Mouse (Mus musculus) kidney, adult 2 months (tissue): ENCODE data around the gene Tmed5. TPM values are rescaled to one million over a fixed set of nuclear protein-coding genes. Genes with fewer than 3 reads are reported as not detected.

Experiments
- DNase-seq: peaks from one replicate; pipeline ENCODE4 v3.0.0; 2021
- H3K27ac ChIP-seq: fragments of 200-500 bp; 2 replicates; pipeline ENCODE4 v1.5.1; 2012; ENCODE audit warnings: low read depth, low read length, control low read depth, inconsistent platforms; ENCODE audit not compliant: insufficient read depth
- H3K27me3 ChIP-seq: fragments of 200-500 bp; replicated peaks from 2 replicates; pipeline ENCODE4 v1.6.1; 2012; ENCODE audit warnings: mild to moderate bottlenecking, moderate library complexity, low read length, inconsistent platforms; ENCODE audit not compliant: control insufficient read depth, insufficient read depth
- H3K36me3 ChIP-seq: fragments of 200-500 bp; 2 replicates; pipeline ENCODE4 v1.6.1; 2012; ENCODE audit warnings: mild to moderate bottlenecking, moderate library complexity, low read length, inconsistent platforms; ENCODE audit not compliant: control insufficient read depth, insufficient read depth
- H3K4me1 ChIP-seq: fragments of 200-500 bp; 2 replicates; pipeline ENCODE4 v1.6.1; 2011; ENCODE audit warnings: low read length; ENCODE audit not compliant: control insufficient read depth, insufficient read depth
- H3K4me3 ChIP-seq: fragments of 200-500 bp; 2 replicates; pipeline ENCODE4 v1.5.1; 2011; ENCODE audit warnings: mild to moderate bottlenecking, low read depth, low read length, control low read depth; ENCODE audit not compliant: insufficient read depth
- CTCF ChIP-seq: fragments of 200-500 bp; conservative IDR thresholded peaks from 2 replicates; pipeline ENCODE4 v1.5.1; 2011; ENCODE audit warnings: low read depth, mild to moderate bottlenecking, control low read depth, low read length, moderate library complexity, mixed read lengths; ENCODE audit not compliant: insufficient read depth, insufficient read length
- POLR2A ChIP-seq: fragments of 200-500 bp; IDR thresholded peaks from one replicate; pipeline ENCODE4 v1.6.1; 2011; ENCODE audit warnings: low read depth, low read length, control low read depth
- WGBS: fragments of 180-500 bp; shearing (Covaris S2); methylation state at CpG from one replicate; pipeline ENCODE4 v1.1.7; 2018; 5-methylcytosine and 5-hydroxymethylcytosine counted together
- polyA plus RNA-seq: library from polyadenylated mRNA; depleted of rRNA; stranded (reverse); fragments of >200 nt; gene quantifications from 2 replicates; pipeline ENCODE4 v1.2.3, GENCODE M21; 2012; rRNA removed

Gene Tmed5
- polyA plus RNA-seq, 1 experiment, result 39.7 TPM

DNA sequence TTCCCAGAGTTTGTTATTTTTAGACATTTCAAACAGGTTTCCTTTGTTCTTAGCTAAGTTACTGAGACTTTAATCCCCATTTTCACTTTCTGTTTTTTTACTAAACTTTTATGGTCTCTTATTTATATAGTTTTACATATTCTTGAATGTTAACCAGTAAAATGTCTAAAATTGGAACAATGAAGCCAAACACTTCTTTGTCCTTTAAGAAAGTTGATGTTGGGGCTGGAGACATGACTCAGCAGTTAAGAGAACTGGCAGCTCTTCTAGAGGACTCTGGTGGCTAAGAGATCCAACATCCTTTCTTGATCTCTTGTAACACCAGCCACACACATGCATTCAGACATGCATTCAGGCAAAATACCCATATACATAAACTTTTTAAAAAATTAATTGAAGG lies 52.8 kb downstream of the Tmed5 start:
- H3K27ac ChIP-seq, result no peak overlapping the region
- no peaks in the 10 kb centered on the region; the same call in 1 of the 2 replicates for H3K4me1 ChIP-seq
- no peaks in the 10 kb centered on the region for H3K27me3 ChIP-seq
- H3K36me3 ChIP-seq, result no peaks in the 10 kb centered on the region; the same call in 1 of the 2 replicates
- no peak overlapping the region for H3K4me3 ChIP-seq
- DNase-seq, result peak; percentile 28
- TF ChIP-seq POLR2A (no peak), CTCF (no peak)

- H3K36me3 ChIP-seq, result no peaks in the 10 kb centered on the region; the same call in 1 of the 2 replicates
- WGBS, result 68% methylated on average over 6 of the region's 6 CpGs
These were observed 55.4 kb downstream of the Tmed5 start for GRCm38 (mm10) chr5:108076833-108077540.

DNA sequence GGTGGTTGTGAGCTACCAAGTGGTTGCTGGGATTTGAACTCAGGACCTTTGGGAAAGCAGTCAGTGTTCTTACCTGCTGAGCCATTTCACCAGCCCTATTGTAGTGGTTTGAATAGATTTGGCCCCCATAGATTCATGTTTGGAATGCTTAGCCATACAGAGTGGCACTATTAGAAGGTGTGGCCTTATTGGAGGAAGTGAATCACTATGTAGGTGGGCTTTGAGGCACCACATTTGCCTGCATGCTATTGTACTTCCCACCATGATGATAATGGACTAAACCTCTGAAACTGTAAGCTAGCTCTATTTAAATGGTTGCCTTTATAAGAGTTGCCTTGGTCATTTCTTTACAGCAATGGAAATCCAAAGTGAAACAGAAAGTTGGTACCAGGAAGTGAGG lies 56.2 kb downstream of the Tmed5 start:
- DNase-seq, result no peak
- Histone ChIP-seq H3K27me3 (no peaks in the 10 kb centered on the region), H3K36me3 (no peaks in the 10 kb centered on the region), H3K27ac (peak overlapping the region; percentile 38), H3K4me3 (no peak overlapping the region), H3K4me1 (no peaks in the 10 kb centered on the region; the same call in 1 of the 2 replicates)
- no peak for TF ChIP-seq CTCF
- no peak for TF ChIP-seq POLR2A

More at GRCm38 (mm10) chr5:108076833-108077540, 55.4 kb downstream of the Tmed5 start:
- DNase-seq, result peak; percentile 47
- Histone ChIP-seq H3K4me3 (no peak overlapping the region), H3K27ac (peak overlapping the region; percentile 38), H3K27me3 (no peaks in the 10 kb centered on the region), H3K4me1 (no peaks in the 10 kb centered on the region; the same call in 1 of the 2 replicates)
- TF ChIP-seq CTCF, result no peak
- TF ChIP-seq POLR2A, result no peak

DNA sequence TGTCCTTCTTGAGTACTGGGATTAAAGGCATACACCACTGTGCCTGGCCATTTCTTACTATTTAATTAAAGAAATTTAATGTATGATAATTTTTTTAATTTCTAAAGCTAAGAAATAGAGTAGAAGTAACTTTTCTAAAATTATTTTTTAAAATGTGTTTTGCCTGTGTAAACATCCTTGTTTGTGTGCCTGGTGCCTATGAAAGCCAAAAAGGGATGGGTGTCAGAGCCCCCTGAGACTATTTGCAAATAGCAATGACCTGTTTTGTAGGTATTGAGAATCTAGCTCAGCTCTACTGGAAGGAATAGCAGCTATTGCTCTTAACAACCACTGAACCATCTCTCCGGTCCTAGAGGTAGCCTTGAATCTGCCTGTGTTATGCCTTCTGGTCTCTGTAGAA lies 60.1 kb downstream of the Tmed5 start:
- DNase-seq, result no peak
- Histone ChIP-seq H3K36me3 (no peaks in the 10 kb centered on the region), H3K4me1 (no peaks in the 10 kb centered on the region), H3K27me3 (no peaks in the 10 kb centered on the region), H3K27ac (no peak overlapping the region), H3K4me3 (no peak overlapping the region)
- 91% methylated on average over 1 of the region's 1 CpGs for WGBS
- TF ChIP-seq POLR2A (no peak), CTCF (no peak)

- TF ChIP-seq POLR2A (peak; percentile 79), CTCF (no peak)
These were observed 66.7 kb downstream of the Tmed5 start, which contains the start of gene Mtf2 for GRCm38 (mm10) chr5:108065465-108066411. Gene Mtf2, plus strand, starts transcription at chr5:108065674.

DNA sequence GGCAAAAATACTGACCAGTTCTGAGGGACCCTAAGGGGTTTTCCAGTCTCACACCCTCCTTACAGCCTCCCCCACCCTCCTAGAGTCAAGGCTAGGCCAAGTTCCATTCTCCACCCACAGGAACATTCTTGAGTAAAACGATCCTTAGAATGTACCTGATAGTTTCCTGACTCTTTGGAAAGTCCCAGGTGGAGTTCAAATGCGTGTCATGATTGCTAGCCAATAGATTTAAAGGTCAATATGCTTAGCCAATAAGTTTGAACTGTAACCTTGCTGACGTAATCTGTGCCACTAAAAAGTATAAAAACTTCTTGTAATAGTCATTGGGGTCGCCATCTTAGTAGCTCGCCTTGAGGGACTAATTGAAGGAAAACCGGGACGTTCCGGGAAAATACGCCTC lies 72.0 kb downstream of the Tmed5 start:
- Histone ChIP-seq H3K27me3 (no peaks in the 10 kb centered on the region), H3K36me3 (no peaks in the 10 kb centered on the region), H3K4me3 (no peak overlapping the region), H3K27ac (no peak overlapping the region), H3K4me1 (no peaks in the 10 kb centered on the region; the same call in 1 of the 2 replicates)
- no peak for TF ChIP-seq CTCF
- no peak for TF ChIP-seq POLR2A
- WGBS, result 92% methylated on average over 9 of the region's 9 CpGs
- DNase-seq, result no peak

More at GRCm38 (mm10) chr5:108065465-108066411, 66.7 kb downstream of the Tmed5 start, which contains the start of gene Mtf2:
- Histone ChIP-seq H3K27ac (peak within 1 kb of the TSS; percentile 70), H3K36me3 (no peaks in the 10 kb centered on the region), H3K4me1 (no peaks in the 10 kb centered on the region; the same call in 1 of the 2 replicates), H3K27me3 (no peaks in the 10 kb centered on the region), H3K4me3 (peak within 1 kb of the TSS; percentile 94)
- peak; percentile 98 for DNase-seq
- WGBS, result under 1% methylated on average over 59 of the region's 59 CpGs

Other genes with a start within 250 kb of the Tmed5 start
- 16.3 and 21.5 TPM in 2 replicates for gene Rpl5, start 232.1 kb downstream of the Tmed5 start, polyA plus RNA-seq
- gene Fam69a, start 145.5 kb downstream of the Tmed5 start, polyA plus RNA-seq, result 4.4 and 7.0 TPM in 2 replicates
- gene Mtf2, start 66.9 kb downstream of the Tmed5 start, polyA plus RNA-seq, result 5.4 and 8.1 TPM in 2 replicates
- 0.06 TPM in 1 of 2 replicates, not detected in the other for gene Ccdc18, start 255 bp upstream of the Tmed5 start, polyA plus RNA-seq
- gene Dr1, start 136.3 kb upstream of the Tmed5 start, polyA plus RNA-seq, result 16.3 and 19.5 TPM in 2 replicates
- 16.6 and 18.7 TPM in 2 replicates for gene Pigg, start 180.0 kb upstream of the Tmed5 start, polyA plus RNA-seq
- gene Gm42517, start 235.3 kb upstream of the Tmed5 start, polyA plus RNA-seq, result 0.59 and 0.95 TPM in 2 replicates